Mouse (Mus musculus): ENCODE results near the gene Dppa4. TPM values are rescaled to one million over a fixed set of nuclear protein-coding genes. Genes with fewer than 3 reads are reported as not detected.

Gene Dppa4
- polyA plus RNA-seq (2014; fragmentation: Nextera tagmentation; extraction: Ambion mirVana), result not detected in 2 replicates

DNA sequence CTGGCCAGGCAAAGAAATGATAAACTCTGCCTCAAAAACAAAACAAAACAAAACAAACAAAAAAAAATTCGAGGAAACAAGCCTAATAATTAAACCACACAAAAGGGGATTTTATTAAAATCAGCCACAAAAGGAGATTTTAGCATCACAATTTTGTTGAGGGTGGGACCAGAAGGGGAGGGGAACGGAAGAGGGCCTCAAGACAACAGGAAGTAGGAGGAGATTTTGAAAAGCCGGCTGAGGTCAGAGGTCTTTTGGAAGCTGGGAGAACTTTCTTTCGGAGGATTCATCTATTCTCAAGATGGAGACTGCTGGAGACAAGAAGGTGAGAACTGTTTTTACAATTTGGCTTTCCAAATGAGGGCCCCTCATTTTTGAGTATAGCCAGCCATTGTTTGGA is at the start of gene Dppa4:
Gene Dppa4 (plus strand): TSS at position 217 of the 400 bp plus-strand sequence.
- no peak within 1 kb of the TSS for H3K9ac ChIP-seq (ENCODE audit: low read length)
- H3K4me1 ChIP-seq (ENCODE audit: control insufficient read depth, insufficient read depth, low read length), result no peaks in the 10 kb centered on the region
- H3K9me3 ChIP-seq (replicated peaks; ENCODE audit: control insufficient read depth, low read length), result no peaks in the 10 kb centered on the region
- H3K27ac ChIP-seq (ENCODE audit: low read depth, low read length), result no peak within 1 kb of the TSS
- no peak within 1 kb of the TSS for H3K4me2 ChIP-seq (ENCODE audit: low read length)
- WGBS, result 86% methylated on average over 4 of the region's 4 CpGs
- H3K4me3 ChIP-seq (ENCODE audit: low read depth, low read length), result no peak within 1 kb of the TSS
- ATAC-seq (no peak), DNase-seq (ENCODE audit: low spot score) (no peak)
- H3K36me3 ChIP-seq (ENCODE audit: control insufficient read depth, insufficient read depth, low read length), result no peaks in the 10 kb centered on the region
- no peaks in the 10 kb centered on the region for H3K27me3 ChIP-seq (replicated peaks; ENCODE audit: control insufficient read depth, insufficient read depth, low read length)

DNA sequence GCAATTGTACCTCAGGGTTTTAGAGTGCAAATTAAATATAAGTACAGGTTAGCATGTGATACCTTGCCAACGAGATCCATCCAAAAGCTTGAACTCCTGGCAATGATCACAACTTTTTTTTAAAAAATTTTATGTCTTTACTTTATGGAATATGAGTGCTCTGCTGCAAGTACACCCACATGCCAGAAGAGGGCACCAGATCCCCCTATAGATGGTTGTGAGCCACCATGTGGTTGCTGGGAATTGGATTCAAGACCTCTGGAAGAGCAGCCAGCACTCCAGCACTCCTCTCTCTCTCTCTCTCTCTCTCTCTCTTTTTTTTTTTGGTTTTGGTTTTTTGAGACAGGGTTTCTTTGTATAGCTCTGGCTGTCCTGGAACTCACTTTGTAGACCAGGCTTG is 48.5 kb upstream of the Dppa4 start:
- DNase-seq (ENCODE audit: low spot score), result no peak
- ATAC-seq, result no peak
- H3K4me2 ChIP-seq (ENCODE audit: low read length), result no peak overlapping the region
- no peaks in the 10 kb centered on the region for H3K27me3 ChIP-seq (replicated peaks; ENCODE audit: control insufficient read depth, insufficient read depth, low read length)
- H3K4me3 ChIP-seq (ENCODE audit: low read depth, low read length), result no peak overlapping the region
- 93% methylated on average over 1 of the region's 1 CpGs for WGBS
- H3K4me1 ChIP-seq (ENCODE audit: control insufficient read depth, insufficient read depth, low read length), result no peaks in the 10 kb centered on the region
- no peaks in the 10 kb centered on the region for H3K9me3 ChIP-seq (replicated peaks; ENCODE audit: control insufficient read depth, low read length)
- no peak overlapping the region for H3K9ac ChIP-seq (ENCODE audit: low read length)
- H3K27ac ChIP-seq (ENCODE audit: low read depth, low read length), result no peak overlapping the region
- H3K36me3 ChIP-seq (ENCODE audit: control insufficient read depth, insufficient read depth, low read length), result no peaks in the 10 kb centered on the region

DNA sequence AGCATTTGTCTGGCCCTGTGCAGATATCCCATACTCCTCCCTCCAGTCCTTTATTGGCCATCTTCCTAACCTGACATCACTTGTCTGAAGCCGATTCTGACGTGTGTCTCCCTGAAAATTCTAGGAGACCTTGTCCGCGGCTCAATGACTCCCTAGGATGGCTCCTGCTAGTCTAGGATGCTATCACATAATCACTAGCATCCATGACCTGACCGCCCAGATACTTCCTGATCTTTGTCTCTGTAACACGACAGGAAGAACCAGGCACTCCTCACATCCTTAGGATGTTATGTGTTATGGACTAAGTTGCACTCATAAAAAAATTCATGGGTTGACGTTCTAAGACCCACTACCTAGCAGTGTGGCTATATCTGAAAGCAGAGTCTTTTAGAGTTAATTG is 45.9 kb upstream of the Dppa4 start:
- H3K9ac ChIP-seq (ENCODE audit: low read length), result no peak overlapping the region
- WGBS, result 92% methylated on average over 7 of the region's 7 CpGs
- DNase-seq (ENCODE audit: low spot score) (no peak), ATAC-seq (no peak)
- H3K4me2 ChIP-seq (ENCODE audit: low read length), result no peak overlapping the region
- no peaks in the 10 kb centered on the region for H3K27me3 ChIP-seq (replicated peaks; ENCODE audit: control insufficient read depth, insufficient read depth, low read length)
- no peak overlapping the region for H3K4me3 ChIP-seq (ENCODE audit: low read depth, low read length)
- no peaks in the 10 kb centered on the region for H3K36me3 ChIP-seq (ENCODE audit: control insufficient read depth, insufficient read depth, low read length)
- no peaks in the 10 kb centered on the region for H3K4me1 ChIP-seq (ENCODE audit: control insufficient read depth, insufficient read depth, low read length)
- no peak overlapping the region for H3K27ac ChIP-seq (ENCODE audit: low read depth, low read length)
- H3K9me3 ChIP-seq (replicated peaks; ENCODE audit: control insufficient read depth, low read length), result no peaks in the 10 kb centered on the region

DNA sequence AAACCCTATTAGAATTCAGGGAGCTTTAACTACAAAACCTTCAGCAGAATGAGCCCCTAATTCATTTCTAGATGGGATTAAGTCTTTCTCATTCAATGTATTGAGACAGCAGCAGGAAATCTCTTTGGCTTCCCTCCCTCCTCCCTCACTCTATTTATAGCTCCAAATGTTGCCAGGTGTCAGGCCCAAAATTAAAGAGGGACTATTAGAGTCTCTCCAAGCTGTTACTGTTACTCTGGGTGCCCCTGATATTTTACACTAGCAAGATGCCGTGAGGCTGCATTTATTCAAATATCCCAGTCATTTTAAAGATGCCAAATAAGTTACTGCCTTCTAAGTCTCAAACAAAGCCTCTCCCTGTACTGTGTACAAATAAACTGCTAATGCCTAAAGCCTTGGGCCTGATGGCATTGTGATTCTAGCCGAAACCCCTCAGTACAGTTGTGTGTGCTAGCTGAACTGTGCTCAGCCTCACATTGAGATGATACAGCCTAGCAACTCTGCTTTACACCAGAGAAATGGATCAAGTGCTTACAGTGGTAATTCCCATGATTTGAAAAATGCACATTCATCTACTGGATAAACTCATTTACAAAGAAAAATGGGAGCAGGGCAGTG is 36.4 kb upstream of the Dppa4 start:
- Histone ChIP-seq H3K4me2 (ENCODE audit: low read length) (no peak overlapping the region), H3K9ac (ENCODE audit: low read length) (no peak overlapping the region), H3K9me3 (replicated peaks; ENCODE audit: control insufficient read depth, low read length) (no peaks in the 10 kb centered on the region), H3K27me3 (replicated peaks; ENCODE audit: control insufficient read depth, insufficient read depth, low read length) (no peaks in the 10 kb centered on the region), H3K27ac (ENCODE audit: low read depth, low read length) (no peak overlapping the region), H3K4me3 (ENCODE audit: low read depth, low read length) (no peak overlapping the region), H3K36me3 (ENCODE audit: control insufficient read depth, insufficient read depth, low read length) (no peaks in the 10 kb centered on the region), H3K4me1 (ENCODE audit: control insufficient read depth, insufficient read depth, low read length) (no peaks in the 10 kb centered on the region)
- WGBS, result 49% methylated on average over 2 of the region's 2 CpGs
- ATAC-seq (no peak), DNase-seq (ENCODE audit: low spot score) (no peak)

DNA sequence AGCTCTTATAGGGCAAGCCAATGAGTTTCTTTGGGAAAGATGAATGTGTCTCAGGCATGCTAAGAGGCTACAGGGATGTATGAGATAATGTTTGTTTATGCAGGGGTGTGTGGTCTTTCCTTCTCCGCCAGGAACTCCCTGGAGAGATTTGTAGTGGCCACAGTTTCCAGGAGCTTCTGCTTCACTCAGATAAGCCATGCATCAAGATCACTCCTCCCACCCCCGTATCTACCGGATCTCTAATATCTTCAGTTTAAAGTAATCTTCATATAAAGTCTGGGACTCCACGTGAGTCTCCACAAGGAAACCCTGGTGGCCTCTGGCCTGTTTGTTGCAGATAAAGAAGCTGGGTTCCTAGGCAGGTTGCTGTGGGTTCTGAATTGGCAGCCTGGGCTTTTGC is 30.7 kb upstream of the Dppa4 start:
- Histone ChIP-seq H3K4me3 (ENCODE audit: low read depth, low read length) (no peak overlapping the region), H3K4me1 (ENCODE audit: control insufficient read depth, insufficient read depth, low read length) (no peaks in the 10 kb centered on the region), H3K36me3 (ENCODE audit: control insufficient read depth, insufficient read depth, low read length) (no peaks in the 10 kb centered on the region), H3K4me2 (ENCODE audit: low read length) (no peak overlapping the region), H3K9ac (ENCODE audit: low read length) (no peak overlapping the region), H3K9me3 (replicated peaks; ENCODE audit: control insufficient read depth, low read length) (no peaks in the 10 kb centered on the region), H3K27ac (ENCODE audit: low read depth, low read length) (no peak overlapping the region), H3K27me3 (replicated peaks; ENCODE audit: control insufficient read depth, insufficient read depth, low read length) (no peaks in the 10 kb centered on the region)
- 89% methylated on average over 4 of the region's 4 CpGs for WGBS
- DNase-seq (ENCODE audit: low spot score), result no peak
- ATAC-seq, result no peak

DNA sequence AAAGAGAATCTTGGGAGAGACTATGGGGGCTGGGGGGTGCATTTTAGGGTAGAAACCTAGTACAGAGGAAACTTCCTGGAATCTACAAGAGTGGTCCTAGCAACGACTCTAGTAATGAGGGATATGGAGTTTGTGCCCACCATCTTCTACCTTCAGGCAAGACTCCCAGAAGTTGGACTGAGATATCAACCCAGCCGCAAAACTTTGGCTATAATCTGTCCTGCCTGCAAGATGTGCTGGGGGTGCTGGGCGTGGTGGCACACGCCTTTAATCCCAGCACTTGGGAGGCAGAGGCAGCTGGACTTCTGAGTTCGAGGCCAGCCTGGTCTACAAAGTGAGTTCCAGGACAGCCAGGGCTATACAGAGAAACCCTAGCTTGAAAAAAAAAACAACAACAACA is 28.9 kb upstream of the Dppa4 start:
- Histone ChIP-seq H3K4me3 (ENCODE audit: low read depth, low read length) (no peak overlapping the region), H3K9me3 (replicated peaks; ENCODE audit: control insufficient read depth, low read length) (no peaks in the 10 kb centered on the region), H3K27ac (ENCODE audit: low read depth, low read length) (no peak overlapping the region), H3K4me2 (ENCODE audit: low read length) (no peak overlapping the region), H3K4me1 (ENCODE audit: control insufficient read depth, insufficient read depth, low read length) (no peaks in the 10 kb centered on the region), H3K9ac (ENCODE audit: low read length) (no peak overlapping the region), H3K36me3 (ENCODE audit: control insufficient read depth, insufficient read depth, low read length) (no peaks in the 10 kb centered on the region), H3K27me3 (replicated peaks; ENCODE audit: control insufficient read depth, insufficient read depth, low read length) (no peaks in the 10 kb centered on the region)
- WGBS, result 93% methylated on average over 5 of the region's 5 CpGs
- DNase-seq (ENCODE audit: low spot score), result no peak
- no peak for ATAC-seq

DNA sequence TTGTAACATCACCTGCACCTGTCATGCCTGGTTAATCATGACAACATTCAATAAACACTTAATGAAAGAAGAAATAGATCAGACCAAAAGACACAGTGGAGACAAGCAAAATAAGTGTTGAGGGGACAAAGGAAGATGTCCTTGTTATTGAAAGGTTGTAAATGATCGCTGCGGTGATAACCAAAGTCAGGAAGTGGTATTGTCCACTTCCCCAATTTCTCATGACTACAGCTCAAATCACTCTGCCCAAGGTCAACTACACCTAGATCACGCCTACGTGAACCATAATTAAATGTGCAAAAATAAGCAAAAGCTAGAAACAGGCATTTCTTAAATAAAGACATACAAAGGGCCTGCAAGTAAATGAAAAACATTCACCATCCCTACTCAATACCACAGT is 24.0 kb upstream of the Dppa4 start:
- no peaks in the 10 kb centered on the region for H3K27me3 ChIP-seq (replicated peaks; ENCODE audit: control insufficient read depth, insufficient read depth, low read length)
- WGBS, result 96% methylated on average over 4 of the region's 4 CpGs
- no peaks in the 10 kb centered on the region for H3K4me1 ChIP-seq (ENCODE audit: control insufficient read depth, insufficient read depth, low read length)
- H3K4me3 ChIP-seq (ENCODE audit: low read depth, low read length), result no peak overlapping the region
- DNase-seq (ENCODE audit: low spot score) (no peak), ATAC-seq (no peak)
- no peak overlapping the region for H3K9ac ChIP-seq (ENCODE audit: low read length)
- H3K9me3 ChIP-seq (replicated peaks; ENCODE audit: control insufficient read depth, low read length), result no peaks in the 10 kb centered on the region
- no peak overlapping the region for H3K27ac ChIP-seq (ENCODE audit: low read depth, low read length)
- no peak overlapping the region for H3K4me2 ChIP-seq (ENCODE audit: low read length)
- no peaks in the 10 kb centered on the region for H3K36me3 ChIP-seq (ENCODE audit: control insufficient read depth, insufficient read depth, low read length)

DNA sequence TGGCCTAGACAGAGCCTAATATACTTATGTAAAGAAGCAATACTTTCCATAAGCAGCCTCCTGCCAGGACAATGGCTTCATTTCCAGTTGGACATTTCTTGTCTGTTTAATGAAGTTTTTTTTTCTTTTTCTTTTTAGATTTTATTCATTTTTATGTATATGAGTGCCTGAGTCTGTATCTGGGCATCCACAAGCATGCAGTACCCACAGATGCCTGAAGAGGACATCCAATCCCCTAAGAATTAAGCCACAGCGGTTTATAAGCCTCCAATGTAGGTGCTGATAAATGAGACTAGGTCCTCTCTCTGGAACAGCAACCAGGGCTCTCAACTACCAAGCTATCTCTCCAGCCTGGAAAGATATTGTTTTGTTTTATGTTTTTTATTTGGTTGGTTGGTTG is 20.6 kb upstream of the Dppa4 start:
- no peaks in the 10 kb centered on the region for H3K27me3 ChIP-seq (replicated peaks; ENCODE audit: control insufficient read depth, insufficient read depth, low read length)
- WGBS, result 83% methylated on average over 1 of the region's 1 CpGs
- ATAC-seq, result no peak

DNA sequence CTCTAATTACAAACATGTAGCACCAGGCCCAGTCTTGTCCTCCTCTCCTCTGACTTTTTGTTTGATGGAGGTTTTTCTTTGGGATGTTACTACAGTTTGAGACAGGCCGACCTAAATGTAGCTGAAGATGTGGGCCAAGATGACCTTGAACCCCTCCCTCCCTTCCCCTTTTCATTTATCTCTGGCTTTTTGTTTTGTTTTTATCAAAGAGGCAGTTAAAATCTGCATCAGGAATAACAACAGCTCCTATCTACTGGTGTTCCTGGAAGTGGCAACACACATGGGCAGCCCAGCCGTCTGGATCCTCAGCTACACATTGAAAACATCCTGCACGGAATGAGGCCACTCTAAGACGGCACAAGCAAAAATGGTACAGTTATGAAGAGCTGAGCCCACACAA is 17.7 kb upstream of the Dppa4 start:
- H3K36me3 ChIP-seq (ENCODE audit: control insufficient read depth, insufficient read depth, low read length), result no peaks in the 10 kb centered on the region
- H3K9me3 ChIP-seq (replicated peaks; ENCODE audit: control insufficient read depth, low read length), result no peaks in the 10 kb centered on the region
- ATAC-seq (no peak), DNase-seq (ENCODE audit: low spot score) (no peak)
- no peaks in the 10 kb centered on the region for H3K27me3 ChIP-seq (replicated peaks; ENCODE audit: control insufficient read depth, insufficient read depth, low read length)
- WGBS, result 93% methylated on average over 4 of the region's 4 CpGs
- H3K4me1 ChIP-seq (ENCODE audit: control insufficient read depth, insufficient read depth, low read length), result no peaks in the 10 kb centered on the region
- H3K4me3 ChIP-seq (ENCODE audit: low read depth, low read length), result no peak overlapping the region
- H3K9ac ChIP-seq (ENCODE audit: low read length), result no peak overlapping the region
- H3K27ac ChIP-seq (ENCODE audit: low read depth, low read length), result no peak overlapping the region
- no peak overlapping the region for H3K4me2 ChIP-seq (ENCODE audit: low read length)

More for the DNA sequence above, 20.6 kb upstream of the Dppa4 start:
- Histone ChIP-seq H3K4me3 (ENCODE audit: low read depth, low read length) (no peak overlapping the region), H3K4me2 (ENCODE audit: low read length) (no peak overlapping the region), H3K9me3 (replicated peaks; ENCODE audit: control insufficient read depth, low read length) (no peaks in the 10 kb centered on the region), H3K27ac (ENCODE audit: low read depth, low read length) (no peak overlapping the region), H3K36me3 (ENCODE audit: control insufficient read depth, insufficient read depth, low read length) (no peaks in the 10 kb centered on the region), H3K9ac (ENCODE audit: low read length) (no peak overlapping the region), H3K4me1 (ENCODE audit: control insufficient read depth, insufficient read depth, low read length) (no peaks in the 10 kb centered on the region)
- no peak for DNase-seq (ENCODE audit: low spot score)
